Mouse (Mus musculus) adrenal gland, adult 8-10 months (tissue): ENCODE measurements around the gene Plekhg6. TPM values are rescaled to one million over a fixed set of nuclear protein-coding genes. Genes with fewer than 3 reads are reported as not detected.

Source experiments
- DNase-seq: peaks from one replicate; pipeline ENCODE4 v3.0.0; 2022
- total RNA-seq, 4 experiments: library from RNA; stranded (reverse); gene quantifications; 2 replicates each; pipeline ENCODE4 v1.2.4; 2022

Plekhg6 gene
- total RNA-seq, 4 experiments from 2014 or later, result 0.09 to 0.19 TPM; not detected in 2

- DNase-seq, result no peak
Measured at GRCm38 (mm10) chr6:125323547-125323946, 57.0 kb downstream of the Plekhg6 start.

- DNase-seq, result no peak
Measured at GRCm38 (mm10) chr6:125322794-125323193, 57.8 kb downstream of the Plekhg6 start.

- DNase-seq, result no peak
Measured at GRCm38 (mm10) chr6:125321114-125321855, 59.3 kb downstream of the Plekhg6 start.

- no peak for DNase-seq
Measured at GRCm38 (mm10) chr6:125320323-125320722, 60.3 kb downstream of the Plekhg6 start, which contains the start of gene Scnn1a. TSS of gene Scnn1a (plus strand) at chr6:125320659.

GRCm38 (mm10) chr6:125319919-125320296 lies 60.7 kb downstream of the Plekhg6 start:
- no peak for DNase-seq

GRCm38 (mm10) chr6:125318981-125319918 lies 61.3 kb downstream of the Plekhg6 start:
- DNase-seq, result peak; percentile 81

- no peak for DNase-seq
Measured at GRCm38 (mm10) chr6:125317077-125317476, 63.5 kb downstream of the Plekhg6 start.

- no peak for DNase-seq
Measured at GRCm38 (mm10) chr6:125314746-125315145, 65.8 kb downstream of the Plekhg6 start.

GRCm38 (mm10) chr6:125314231-125314563 lies 66.4 kb downstream of the Plekhg6 start:
- DNase-seq, result no peak

GRCm38 (mm10) chr6:125313546-125314230 lies 66.9 kb downstream of the Plekhg6 start, which contains the start of gene Ltbr:
TSS of gene Ltbr (minus strand) at chr6:125313885.
- DNase-seq, result peak; percentile 86

Other genes starting within 250 kb of the Plekhg6 start
- gene Nop2, start 248.9 kb downstream of the Plekhg6 start, total RNA-seq, result 10 to 100 TPM; 41.6 to 48.8 (median 43.4) TPM
- gene Iffo1, start 235.6 kb downstream of the Plekhg6 start, total RNA-seq, result 10 to 100 TPM; 15.2 to 60.0 (median 37.1) TPM
- 1,000 to 10,000 TPM; 1,769 to 2,176 (median 2,111) TPM for gene Gapdh, start 214.3 kb downstream of the Plekhg6 start, total RNA-seq
- 10 to 100 TPM; 10.6 to 40.2 (median 26.6) TPM for gene Ncapd2, start 189.1 kb downstream of the Plekhg6 start, total RNA-seq
- 100 to 1,000 TPM; 155 to 179 (median 167) TPM for gene Mrpl51, start 189.0 kb downstream of the Plekhg6 start, total RNA-seq
- gene Vamp1, start 165.2 kb downstream of the Plekhg6 start, total RNA-seq, result 10 to 100 TPM; 40.1 to 85.3 (median 58.8) TPM
- 10 to 100 TPM; 11.6 to 13.9 (median 12.6) TPM for gene Tapbpl, start 148.9 kb downstream of the Plekhg6 start, total RNA-seq
- gene Cd27, start 143.8 kb downstream of the Plekhg6 start, total RNA-seq, result under 1 TPM; 0.38 to 0.75 (median 0.64) TPM
- gene Tuba3a, start 94.8 kb downstream of the Plekhg6 start, total RNA-seq, result not detected
- gene Ltbr, start 66.9 kb downstream of the Plekhg6 start, total RNA-seq, result 10 to 100 TPM; 74.1 to 83.5 (median 81.0) TPM
- 1 to 10 TPM; 1.4 to 3.4 (median 2.2) TPM for gene Scnn1a, start 60.1 kb downstream of the Plekhg6 start, total RNA-seq
- 100 to 1,000 TPM; 194 to 259 (median 215) TPM for gene Tnfrsf1a, start 31.4 kb downstream of the Plekhg6 start, total RNA-seq
- 100 to 1,000 TPM; 108 to 171 (median 144) TPM for gene Cd9, start 114.0 kb upstream of the Plekhg6 start, total RNA-seq
- 10 to 100 TPM in 1 of 4 experiments, 1 to 10 TPM in 3; 6.5 to 13.4 (median 7.4) TPM for gene Vwf, start 166.0 kb upstream of the Plekhg6 start, total RNA-seq